Mouse (Mus musculus) cerebellum, postnatal 25 days (tissue): ENCODE results near the gene Gm28043.
"Not testable (repeated sequence)": the region's sequence is repeated elsewhere in the genome, so short reads cannot be mapped to it uniquely, and the experiment has no call there.

Experiments
- DNase-seq, 2 experiments: peaks; one replicate each; pipeline ENCODE4 v3.0.0; 2021; ENCODE audit warnings: mixed read lengths in 2 of 2

The Gm28043 gene

DNA sequence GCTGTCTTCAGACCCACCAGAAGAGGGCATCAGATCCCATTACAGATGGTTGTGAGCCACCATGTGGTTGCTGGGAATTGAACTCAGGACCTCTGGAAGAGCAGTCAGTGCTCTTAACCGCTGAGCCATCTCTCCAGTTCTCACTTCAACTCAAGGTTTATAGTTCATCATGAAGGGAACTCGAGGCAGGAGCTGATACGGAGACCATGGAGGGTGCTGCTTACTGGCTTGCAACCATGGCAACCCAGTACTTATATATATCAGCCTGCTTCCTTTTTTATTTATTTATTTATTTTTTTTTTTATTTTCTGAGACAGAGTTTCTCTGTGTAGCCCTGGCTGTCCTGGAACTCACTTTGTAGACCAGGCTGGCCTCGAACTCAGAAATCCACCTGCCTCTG lies 99.1 kb downstream of the Gm28043 start:
- DNase-seq, result not testable (repeated sequence)

DNA sequence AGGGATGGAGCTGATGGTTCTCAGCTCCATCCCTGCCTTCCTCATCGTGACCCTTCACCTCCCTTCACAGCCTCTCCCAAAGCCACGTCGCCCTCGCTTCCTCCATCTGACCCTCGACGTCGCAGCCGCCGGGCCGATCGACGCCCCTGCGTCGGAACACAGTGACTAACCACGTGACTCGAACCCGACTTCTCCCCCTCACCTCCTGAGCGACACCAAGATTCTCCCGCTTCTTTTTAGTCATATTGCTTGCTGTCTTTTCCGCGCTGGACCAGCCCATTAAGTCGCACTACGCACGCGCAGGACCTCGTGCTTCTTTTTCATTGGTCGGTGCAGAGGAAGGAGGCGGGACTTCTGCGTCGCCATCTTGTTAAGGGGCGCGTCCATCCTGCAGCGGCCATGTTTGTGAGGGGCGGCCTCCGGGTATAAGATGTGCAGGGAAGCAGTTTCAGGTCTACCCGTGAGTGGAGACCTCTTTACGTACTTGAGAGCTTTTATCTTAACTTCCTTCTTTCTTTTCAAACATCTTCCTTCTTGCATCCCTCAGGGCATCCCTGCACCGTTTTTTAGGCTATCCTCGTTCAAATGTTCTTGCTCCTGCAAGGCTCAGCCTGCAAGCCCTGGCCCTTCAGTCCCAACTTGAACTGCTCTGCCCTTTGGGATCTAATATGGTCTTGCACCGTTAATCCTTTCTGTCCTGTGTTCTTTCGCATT lies 102.2 kb downstream of the Gm28043 start, which contains the start of gene Ccdc167:
Gene Ccdc167 (minus strand): TSS at position 313 of the 714 bp plus-strand sequence.
- DNase-seq, result peak; percentile 96 to 97

DNA sequence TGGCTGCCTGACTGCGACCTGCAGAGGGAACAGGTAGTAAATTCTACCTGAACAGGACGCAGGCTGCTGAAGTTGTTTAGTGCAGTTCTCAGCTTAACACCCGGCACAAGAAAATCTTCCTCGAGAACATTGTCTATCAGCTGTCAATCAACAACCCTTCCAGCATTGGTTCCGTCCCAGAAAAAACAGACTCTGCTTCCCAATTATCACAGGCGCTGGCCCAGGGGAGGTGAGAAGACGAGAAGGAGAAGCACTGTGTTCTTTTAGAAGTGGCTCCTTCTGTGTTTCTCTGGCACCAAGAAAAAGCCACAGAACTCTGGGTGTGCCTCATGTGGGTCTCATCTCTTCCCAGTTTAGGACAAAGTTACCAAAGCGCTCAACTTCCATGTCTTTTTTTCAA lies 104.0 kb downstream of the Gm28043 start:
- DNase-seq, result no peak

DNA sequence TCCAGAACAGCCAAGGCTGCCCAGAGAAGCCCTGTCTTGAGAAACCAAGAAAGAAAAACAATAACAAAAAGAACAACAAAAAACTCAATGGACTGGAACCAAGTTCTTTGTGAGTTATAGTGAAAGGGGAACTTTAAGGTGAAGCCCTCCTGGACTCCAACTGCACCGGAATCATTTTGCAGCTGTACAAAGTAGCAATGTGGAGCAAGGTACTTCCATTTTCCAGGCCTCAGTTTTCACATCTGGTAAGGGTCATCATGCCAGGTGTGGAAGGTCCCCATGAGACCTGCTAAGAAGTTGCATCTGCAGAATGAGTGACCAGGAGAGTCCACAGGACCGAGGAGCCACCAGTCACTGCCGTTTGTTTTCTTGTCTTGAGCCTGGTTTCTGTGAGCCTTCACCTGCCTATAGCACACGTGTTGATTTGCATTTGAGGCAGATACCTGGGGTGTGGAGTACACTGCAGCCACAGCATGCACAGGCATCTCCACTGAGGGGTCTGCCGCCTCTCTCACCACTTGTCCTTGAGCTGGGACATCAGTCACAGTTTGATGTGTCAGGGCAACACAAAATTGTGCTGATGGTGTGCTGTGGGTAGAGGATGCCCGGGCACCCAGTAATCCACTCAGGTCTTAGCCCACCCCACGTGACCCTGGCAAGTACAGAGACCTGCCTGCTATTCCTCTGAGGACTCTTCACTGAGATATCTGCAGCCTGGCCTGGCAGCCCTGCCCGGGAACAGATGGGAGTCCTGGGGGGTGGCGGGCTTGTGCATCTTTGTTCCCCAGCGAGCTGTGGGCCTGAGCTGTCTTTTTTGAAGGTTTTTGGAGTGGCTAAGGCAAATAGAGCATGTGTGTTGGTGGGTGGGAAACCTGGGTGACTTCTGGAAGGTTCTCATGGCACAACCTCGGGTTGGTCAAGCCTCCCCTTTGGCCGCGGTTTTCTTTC lies 105.2 kb downstream of the Gm28043 start:
- DNase-seq, result peak; percentile 88 to 89

DNA sequence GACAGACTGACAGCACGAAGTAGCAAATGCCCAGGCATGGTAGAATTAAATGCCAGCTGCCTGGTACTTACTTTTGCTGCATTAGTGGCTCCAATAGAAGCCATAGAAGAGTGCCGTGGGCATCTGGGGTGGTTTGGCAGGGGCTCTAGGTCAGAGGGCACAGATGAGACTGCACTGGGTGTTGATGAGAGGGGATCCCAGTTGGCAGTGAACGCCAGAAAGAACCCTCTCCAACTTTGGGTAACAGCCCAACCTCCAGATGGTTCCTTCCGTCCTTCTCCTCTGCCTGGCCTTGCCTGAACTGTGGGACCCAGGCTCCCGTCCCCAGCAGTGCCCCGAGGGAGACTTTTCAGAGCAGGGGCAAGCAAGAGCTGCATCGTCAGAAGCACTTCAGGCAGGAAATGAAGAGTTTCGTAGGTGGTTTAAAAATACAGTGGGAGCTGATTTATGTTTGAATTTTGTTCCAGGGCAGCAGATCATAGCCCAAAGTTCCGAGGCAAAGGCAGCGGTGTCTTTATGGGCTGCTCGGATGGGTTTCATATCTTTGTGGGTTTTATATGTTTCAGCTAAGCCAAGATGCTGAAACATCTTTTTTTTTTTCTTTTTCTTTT lies 106.2 kb downstream of the Gm28043 start:
- DNase-seq, result no peak

DNA sequence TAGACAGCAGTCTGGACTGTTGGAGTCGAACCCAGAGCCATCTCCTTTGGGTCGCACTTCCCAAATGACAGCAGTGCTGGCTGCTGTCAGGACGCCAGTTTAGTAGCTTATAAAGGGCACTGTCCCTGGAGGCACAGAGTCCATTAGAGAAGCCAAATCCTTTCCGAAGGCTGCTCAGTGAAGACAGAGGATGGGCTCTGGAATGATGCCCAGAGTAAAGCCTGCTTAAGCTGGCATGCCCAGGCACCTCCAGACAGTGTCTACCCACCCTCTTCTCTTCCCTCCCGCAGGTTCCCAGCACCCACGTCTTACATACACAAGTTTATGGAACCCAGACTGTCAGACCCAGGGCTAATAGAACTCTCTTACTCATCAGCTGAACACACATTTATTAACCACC lies 109.9 kb downstream of the Gm28043 start:
- DNase-seq, result peak in 1 of 2 experiments; percentile 34

DNA sequence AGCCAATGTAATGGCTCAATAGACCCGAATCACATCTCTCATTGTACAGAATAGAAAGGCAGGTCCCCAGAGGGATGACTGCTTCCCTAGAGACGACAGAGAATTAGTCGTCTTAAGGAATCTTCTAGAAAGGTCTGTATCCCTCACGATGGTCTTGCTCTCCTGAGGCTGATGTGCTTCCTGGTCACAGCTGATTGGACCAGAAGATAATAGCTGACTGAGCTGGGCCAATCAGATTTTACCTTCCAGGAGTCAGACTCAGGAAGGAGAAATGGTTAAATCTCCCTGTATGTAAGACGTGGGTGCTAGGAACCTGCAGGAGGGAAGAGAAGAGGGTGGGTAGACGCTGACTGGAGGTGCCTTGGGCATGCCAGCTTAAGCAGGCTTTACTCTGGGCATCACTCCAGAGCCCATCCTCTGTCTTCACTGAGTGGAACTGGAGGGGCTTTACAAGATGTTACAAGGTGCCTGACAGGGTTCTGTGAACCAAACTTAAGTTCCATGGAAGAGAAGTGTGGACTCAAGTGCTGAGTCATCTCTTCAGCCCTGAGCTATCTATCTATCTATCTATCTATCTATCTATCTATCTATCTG lies 110.4 kb downstream of the Gm28043 start:
- DNase-seq, result no peak

DNA sequence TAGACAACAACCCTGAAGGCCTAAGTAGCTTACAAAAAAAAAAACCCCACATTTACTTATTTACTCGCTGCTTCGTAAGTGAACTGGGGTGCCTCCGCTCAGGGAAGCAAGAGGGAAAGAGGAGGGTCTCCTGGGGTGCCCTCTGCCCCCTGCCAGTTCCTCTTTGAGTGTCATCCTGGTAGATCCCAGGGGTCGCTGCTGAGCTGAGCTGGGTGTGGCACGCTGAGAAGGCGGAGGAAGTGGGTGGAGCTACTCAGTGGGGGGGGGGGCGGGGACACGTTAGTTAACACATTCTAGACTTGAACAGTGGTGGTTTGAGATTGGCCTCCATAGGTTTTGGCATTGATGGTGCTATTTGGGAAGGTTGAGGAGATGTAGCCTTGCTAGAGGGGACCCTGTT lies 113.4 kb downstream of the Gm28043 start:
- DNase-seq, result no peak

DNA sequence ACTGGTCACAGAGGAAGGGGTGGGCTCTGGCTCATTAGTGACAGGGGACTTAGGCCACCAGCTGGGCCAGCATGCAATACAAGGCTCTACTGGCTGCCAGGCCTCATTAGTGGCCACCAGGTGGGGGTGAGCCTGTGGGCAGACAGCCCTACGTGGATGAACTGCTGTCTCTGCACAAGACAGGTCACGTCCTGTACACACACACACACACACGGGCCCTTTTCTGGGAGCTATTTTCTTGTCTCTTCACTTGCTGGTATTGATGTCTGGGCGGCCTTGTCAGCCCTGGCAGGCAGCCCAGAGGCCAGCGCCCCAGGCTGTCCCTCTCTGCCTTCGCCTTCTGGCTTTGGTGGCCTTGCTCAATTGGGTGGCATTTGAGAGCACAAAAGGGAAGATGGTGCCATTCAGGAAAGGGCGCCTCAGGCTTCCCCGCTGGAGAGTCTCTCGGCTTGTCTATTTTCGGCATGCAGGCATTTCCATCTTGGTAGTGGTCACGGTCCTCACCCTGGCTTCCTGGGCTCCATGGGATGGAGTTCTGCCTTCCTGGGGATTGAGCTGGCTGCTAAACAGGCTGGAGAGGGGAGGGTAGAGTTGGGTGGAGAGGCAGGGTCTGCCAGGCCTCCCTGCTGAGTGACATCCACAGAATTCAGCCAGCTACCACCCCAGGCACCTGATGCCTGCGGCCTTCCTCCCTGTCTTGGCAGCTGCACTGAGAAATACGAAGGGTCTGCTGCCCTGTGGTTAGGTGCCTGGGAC lies 116.0 kb downstream of the Gm28043 start:
- peak; percentile 72 to 79 for DNase-seq

DNA sequence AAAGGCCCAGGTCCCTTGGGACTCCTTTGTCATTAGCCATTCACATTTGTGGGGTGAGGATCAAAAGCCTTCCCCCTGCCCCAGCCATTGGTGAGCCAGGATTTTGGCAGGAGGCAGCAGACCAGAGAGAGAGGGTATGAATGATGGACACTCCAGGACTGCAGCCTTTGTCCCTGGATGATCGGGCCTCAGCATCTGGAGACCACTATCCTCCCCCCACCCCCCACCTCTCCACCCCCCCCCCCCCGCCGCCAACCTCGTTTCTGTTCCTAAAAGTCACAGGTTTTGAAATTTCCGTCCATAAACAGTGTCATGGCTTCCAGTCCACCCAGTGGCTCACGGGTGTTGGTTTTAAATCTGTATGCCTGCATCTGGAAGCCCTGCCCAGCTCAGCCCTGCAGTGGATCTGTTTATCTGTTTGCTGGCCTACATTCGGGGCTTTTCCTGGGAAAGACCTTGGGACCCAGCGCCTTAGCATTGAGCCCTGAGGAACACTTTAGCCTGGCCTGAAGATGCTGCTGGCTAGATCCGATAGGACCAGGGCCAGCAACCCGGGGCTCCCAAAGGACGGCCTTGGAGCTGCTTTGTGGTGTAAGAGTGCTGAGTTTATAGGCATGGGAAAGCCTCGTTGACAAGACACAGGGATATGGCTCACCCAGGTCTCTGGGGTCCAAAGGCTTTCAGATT lies 116.7 kb downstream of the Gm28043 start:
- DNase-seq, result peak; percentile 51 to 56

DNA sequence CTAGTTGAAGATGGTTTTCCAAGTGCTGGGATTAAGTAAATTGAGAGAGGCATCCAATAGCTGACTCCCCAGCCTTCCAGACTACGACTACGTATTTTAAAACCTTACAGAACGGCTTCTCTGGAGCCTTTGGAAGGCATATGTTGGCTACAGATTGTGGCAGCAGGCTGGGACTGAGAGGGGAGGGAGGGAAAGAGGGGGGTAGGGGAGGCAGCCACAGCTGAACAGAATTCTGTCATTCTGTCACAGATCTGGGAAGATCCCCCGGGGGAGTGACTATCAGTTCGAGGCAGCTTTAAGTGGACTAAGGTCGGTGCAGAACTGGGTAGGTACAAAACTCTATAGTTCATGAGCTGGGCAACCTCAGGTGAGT lies 117.3 kb downstream of the Gm28043 start:
- peak in 1 of 2 experiments; percentile 38 for DNase-seq

DNA sequence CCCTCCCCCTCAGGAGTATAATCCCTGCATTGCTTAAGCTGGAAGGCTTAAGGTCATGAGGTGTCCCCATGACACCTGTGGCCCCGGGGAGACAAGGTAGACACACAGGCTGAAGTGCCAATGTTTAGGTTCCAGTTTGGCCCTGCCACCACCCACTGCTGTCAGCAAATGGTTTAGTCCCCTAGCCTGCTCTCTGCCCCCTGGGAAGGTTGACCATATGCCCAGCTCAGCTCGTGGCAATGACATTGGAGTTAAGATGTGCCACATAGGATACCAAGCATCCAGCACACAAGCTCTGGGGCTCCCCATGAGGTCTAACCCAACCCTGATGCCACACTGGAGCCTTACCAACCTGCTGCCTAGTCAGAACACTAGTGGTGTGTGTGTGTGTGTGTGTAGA lies 117.8 kb downstream of the Gm28043 start:
- peak in 1 of 2 experiments; percentile 35 for DNase-seq

DNA sequence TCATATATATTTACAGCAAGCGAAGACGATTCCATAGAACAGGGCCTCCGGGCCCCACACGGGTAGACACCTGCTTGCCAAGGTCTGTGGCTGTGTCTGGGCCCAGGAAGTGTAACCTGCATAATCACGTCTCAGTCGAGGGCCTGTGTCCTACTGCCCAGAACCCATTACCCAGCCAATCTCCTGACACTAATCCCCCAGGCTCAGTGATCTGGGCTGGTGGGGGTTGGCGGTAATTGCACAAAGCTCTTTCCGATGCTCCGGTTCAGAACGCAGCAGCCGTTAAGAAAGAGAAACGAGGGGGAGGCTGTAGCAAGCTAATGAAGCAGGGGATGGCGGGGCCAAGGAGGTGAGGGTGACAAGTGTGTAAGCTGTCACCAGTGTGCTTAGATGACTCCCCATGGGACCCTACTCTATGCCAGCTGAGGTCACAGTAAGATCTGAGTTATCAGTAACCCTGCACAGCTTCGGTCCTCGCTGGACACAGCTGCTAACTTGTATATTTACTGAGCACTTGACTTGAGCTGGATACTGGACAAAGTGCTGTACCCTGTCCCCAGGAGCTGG lies 121.9 kb downstream of the Gm28043 start:
- no peak for DNase-seq

DNA sequence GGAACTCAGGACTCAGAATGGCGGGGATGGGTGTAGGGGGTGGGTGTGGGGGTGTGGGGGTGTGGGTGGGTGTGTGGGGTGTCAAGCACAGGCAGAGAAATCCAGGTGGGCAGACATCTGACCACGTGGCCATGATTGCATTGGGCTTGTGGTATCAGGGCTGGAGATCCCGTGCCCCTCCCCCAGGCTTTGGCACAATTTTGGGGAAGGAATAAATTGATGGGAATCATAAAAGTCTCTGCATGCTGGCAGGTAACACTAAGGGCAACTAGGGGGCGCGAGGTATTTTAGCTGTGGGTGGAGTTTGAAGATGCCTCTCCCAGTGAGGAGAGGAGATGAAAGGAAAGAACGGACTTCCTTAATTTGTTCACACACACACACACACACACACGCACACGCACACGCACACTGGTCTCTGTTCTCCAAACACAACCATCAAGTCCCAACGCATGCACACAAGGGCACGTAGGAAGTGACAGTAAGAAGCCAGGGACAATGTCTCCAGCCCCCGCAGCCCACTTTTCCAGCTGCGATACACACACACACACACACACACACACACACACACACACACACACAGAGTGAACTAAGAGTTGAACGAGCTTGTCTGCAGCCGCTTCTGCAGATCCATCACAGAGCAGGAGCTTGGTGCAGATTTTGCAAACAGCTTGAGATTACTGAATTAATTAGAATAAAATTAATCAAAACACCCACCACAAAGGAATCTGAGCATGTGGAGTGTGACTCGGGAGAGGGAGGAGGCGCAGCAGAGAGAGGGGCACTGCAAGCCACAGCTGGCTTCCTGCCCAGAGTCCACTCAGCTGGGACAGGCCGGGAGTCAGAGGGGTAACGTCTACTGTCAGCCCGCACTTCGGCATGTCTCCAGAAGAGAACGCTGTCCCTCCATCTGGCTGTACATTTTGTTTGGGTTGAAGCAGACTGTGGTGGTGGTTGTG lies 123.5 kb downstream of the Gm28043 start:
- DNase-seq, result peak in 1 of 2 experiments; percentile 49

DNA sequence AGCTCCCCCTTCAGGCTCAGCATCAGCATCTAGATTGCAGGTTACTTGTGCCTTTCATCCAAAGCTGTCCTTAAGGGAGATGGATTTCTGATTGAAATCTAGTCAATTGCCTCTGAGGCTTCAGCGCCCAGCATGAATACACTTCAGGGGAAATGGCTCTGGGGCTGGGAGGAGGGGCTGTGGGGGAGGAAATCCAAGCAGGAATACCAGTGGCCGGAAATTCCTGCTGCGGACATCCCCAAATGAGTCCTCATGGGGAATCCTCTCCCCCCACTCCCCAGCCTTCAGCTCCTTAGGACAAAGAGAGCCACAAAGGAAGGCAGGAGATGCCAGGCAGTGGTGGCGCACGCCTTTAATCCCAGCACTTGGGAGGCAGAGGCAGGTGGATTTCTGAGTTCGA lies 132.8 kb downstream of the Gm28043 start:
- no peak for DNase-seq
